Mouse (Mus musculus) forebrain, embryonic 13.5 days (tissue): Measurements from ENCODE around the gene Ppfibp2. TPM values are rescaled to one million over a fixed set of nuclear protein-coding genes. Genes with fewer than 3 reads are reported as not detected.
A peak's percentile ranks its signal among the peaks of the same experiment; 100 is the strongest.

ENCODE experiments used
- ATAC-seq: fragments of 200-750 bp; cut with Nextera tagmentation; 2 replicates; pipeline ENCODE4 v1.8.0; 2017
- H3K27ac ChIP-seq: fragments of 300-500 bp; sonication (generic); 2 replicates; pipeline ENCODE4 v1.5.1; 2015; ENCODE audit warnings: inconsistent platforms, mild to moderate bottlenecking, moderate library complexity
- H3K27me3 ChIP-seq: fragments of 300-500 bp; sonication (generic); 2 replicates; pipeline ENCODE4 v1.6.1; 2015; ENCODE audit warnings: mild to moderate bottlenecking, inconsistent platforms
- H3K36me3 ChIP-seq: fragments of 300-500 bp; sonication (generic); 2 replicates; pipeline ENCODE4 v1.6.1; 2015; ENCODE audit warnings: mild to moderate bottlenecking, inconsistent platforms; ENCODE audit not compliant: poor library complexity, severe bottlenecking
- H3K4me1 ChIP-seq: fragments of 300-500 bp; sonication (generic); 2 replicates; pipeline ENCODE4 v1.6.1; 2015; ENCODE audit warnings: inconsistent platforms
- H3K4me2 ChIP-seq: fragments of 300-500 bp; sonication (generic); 2 replicates; pipeline ENCODE4 v1.6.1; 2015; ENCODE audit warnings: inconsistent platforms, mild to moderate bottlenecking, moderate library complexity
- H3K4me3 ChIP-seq: fragments of 300-500 bp; sonication (generic); 2 replicates; pipeline ENCODE4 v1.5.1; 2015; ENCODE audit warnings: mild to moderate bottlenecking, inconsistent platforms
- H3K9ac ChIP-seq: fragments of 300-500 bp; sonication (generic); 2 replicates; pipeline ENCODE4 v1.6.1; 2015; ENCODE audit warnings: mild to moderate bottlenecking, inconsistent platforms
- H3K9me3 ChIP-seq: fragments of 300-500 bp; sonication (generic); replicated peaks from 2 replicates; pipeline ENCODE4 v1.6.1; 2016; ENCODE audit warnings: inconsistent platforms
- WGBS: fragments of 180-500 bp; shearing (Covaris S2); methylation state at CpG from one replicate; pipeline ENCODE4 v1.1.7; 2015; 5-methylcytosine and 5-hydroxymethylcytosine counted together
- polyA plus RNA-seq: library from polyadenylated mRNA; unstranded; fragments of >200 nt; fragmentation: Nextera tagmentation; extraction: Ambion mirVana; gene quantifications from 2 replicates; pipeline ENCODE4 v1.2.1, GENCODE M21; 2015

The Ppfibp2 gene
- polyA plus RNA-seq, 1 experiment from 2014 or later = 1.1 TPM

GRCm38 (mm10) chr7:107649990-107650389 lies 55.0 kb downstream of the Ppfibp2 start:
- 85% methylated on average over 7 of the region's 7 CpGs for WGBS
- no peak overlapping the region for H3K4me3 ChIP-seq
- H3K9me3 ChIP-seq = no peaks in the 10 kb centered on the region
- H3K27me3 ChIP-seq = no peaks in the 10 kb centered on the region
- H3K9ac ChIP-seq = no peak overlapping the region
- H3K4me1 ChIP-seq = no peaks in the 10 kb centered on the region
- ATAC-seq = no peak
- no peak overlapping the region for H3K4me2 ChIP-seq
- H3K27ac ChIP-seq = no peak overlapping the region
- H3K36me3 ChIP-seq = no peaks in the 10 kb centered on the region

- no peak overlapping the region for H3K27ac ChIP-seq
- H3K4me3 ChIP-seq = no peak overlapping the region
- no peaks in the 10 kb centered on the region for H3K9me3 ChIP-seq
- no peaks in the 10 kb centered on the region for H3K27me3 ChIP-seq
- no peaks in the 10 kb centered on the region for H3K36me3 ChIP-seq
- ATAC-seq = no peak
- no peaks in the 10 kb centered on the region for H3K4me1 ChIP-seq
- no peak overlapping the region for H3K4me2 ChIP-seq
- no peak overlapping the region for H3K9ac ChIP-seq
- 59% methylated on average over 1 of the region's 1 CpGs for WGBS
Measured at GRCm38 (mm10) chr7:107651821-107652220, 56.8 kb downstream of the Ppfibp2 start.

GRCm38 (mm10) chr7:107656451-107656850 lies 61.4 kb downstream of the Ppfibp2 start:
- no peaks in the 10 kb centered on the region for H3K4me1 ChIP-seq
- 93% methylated on average over 6 of the region's 6 CpGs for WGBS
- no peaks in the 10 kb centered on the region for H3K27me3 ChIP-seq
- H3K4me2 ChIP-seq = no peak overlapping the region
- H3K27ac ChIP-seq = no peak overlapping the region
- H3K9ac ChIP-seq = no peak overlapping the region
- no peak for ATAC-seq
- H3K9me3 ChIP-seq = no peaks in the 10 kb centered on the region
- H3K36me3 ChIP-seq = no peaks in the 10 kb centered on the region
- no peak overlapping the region for H3K4me3 ChIP-seq

- Histone ChIP-seq H3K27me3 (no peaks in the 10 kb centered on the region), H3K4me2 (no peak overlapping the region), H3K27ac (no peak overlapping the region), H3K9me3 (no peaks in the 10 kb centered on the region), H3K9ac (no peak overlapping the region), H3K36me3 (no peaks in the 10 kb centered on the region), H3K4me3 (no peak overlapping the region), H3K4me1 (peaks cover 5% of the 10 kb centered on the region)
- 87% methylated on average over 8 of the region's 8 CpGs for WGBS
- no peak for ATAC-seq
Measured at GRCm38 (mm10) chr7:107659186-107659918, 64.3 kb downstream of the Ppfibp2 start.

- Histone ChIP-seq H3K9me3 (no peaks in the 10 kb centered on the region), H3K4me1 (peaks cover 24% of the 10 kb centered on the region), H3K9ac (no peak overlapping the region), H3K36me3 (no peaks in the 10 kb centered on the region), H3K4me2 (no peak overlapping the region), H3K27me3 (no peaks in the 10 kb centered on the region), H3K4me3 (no peak overlapping the region), H3K27ac (no peak overlapping the region)
- 12% methylated on average over 8 of the region's 8 CpGs for WGBS
- ATAC-seq = peak; percentile 74
Measured at GRCm38 (mm10) chr7:107661189-107661842, 66.3 kb downstream of the Ppfibp2 start.

- WGBS = 74% methylated on average over 5 of the region's 5 CpGs
Measured at GRCm38 (mm10) chr7:107661843-107662281, 66.9 kb downstream of the Ppfibp2 start.

GRCm38 (mm10) chr7:107663621-107664020 lies 68.6 kb downstream of the Ppfibp2 start:
- no peaks in the 10 kb centered on the region for H3K36me3 ChIP-seq
- WGBS = 90% methylated on average over 6 of the region's 6 CpGs
- 0 out of 2 replicates have a peak, but pooled peaks cover 3% of the 10 kb centered on the region for H3K27me3 ChIP-seq

More at GRCm38 (mm10) chr7:107661843-107662281, 66.9 kb downstream of the Ppfibp2 start:
- no peak for ATAC-seq
- no peak overlapping the region for H3K4me3 ChIP-seq
- no peaks in the 10 kb centered on the region for H3K9me3 ChIP-seq
- peaks cover 28% of the 10 kb centered on the region for H3K4me1 ChIP-seq
- no peak overlapping the region for H3K9ac ChIP-seq
- no peak overlapping the region for H3K4me2 ChIP-seq
- no peak overlapping the region for H3K27ac ChIP-seq
- no peaks in the 10 kb centered on the region for H3K36me3 ChIP-seq
- H3K27me3 ChIP-seq = no peaks in the 10 kb centered on the region

GRCm38 (mm10) chr7:107664063-107665056 lies 69.4 kb downstream of the Ppfibp2 start:
- Histone ChIP-seq H3K9me3 (no peaks in the 10 kb centered on the region), H3K9ac (no peak overlapping the region), H3K27me3 (0 out of 2 replicates have a peak, but pooled peaks cover 3% of the 10 kb centered on the region), H3K4me2 (no peak overlapping the region), H3K4me3 (no peak overlapping the region), H3K27ac (no peak overlapping the region), H3K4me1 (peaks cover 28% of the 10 kb centered on the region), H3K36me3 (no peaks in the 10 kb centered on the region)
- WGBS = 48% methylated on average over 8 of the region's 8 CpGs
- ATAC-seq = 0 out of 2 replicates have a peak, but pooled peaks have one; percentile 14

More at GRCm38 (mm10) chr7:107663621-107664020, 68.6 kb downstream of the Ppfibp2 start:
- H3K27ac ChIP-seq = no peak overlapping the region
- peaks cover 28% of the 10 kb centered on the region for H3K4me1 ChIP-seq
- H3K4me2 ChIP-seq = no peak overlapping the region
- H3K9me3 ChIP-seq = no peaks in the 10 kb centered on the region
- H3K4me3 ChIP-seq = no peak overlapping the region
- ATAC-seq = no peak
- no peak overlapping the region for H3K9ac ChIP-seq

- peak overlapping the region; percentile 55 for H3K27ac ChIP-seq
- ATAC-seq = no peak; the same call in 1 of the 2 replicates
- no peak overlapping the region for H3K4me3 ChIP-seq
- H3K9ac ChIP-seq = no peak overlapping the region
- H3K9me3 ChIP-seq = no peaks in the 10 kb centered on the region
- peaks cover 28% of the 10 kb centered on the region for H3K4me1 ChIP-seq
- H3K27me3 ChIP-seq = 0 out of 2 replicates have a peak, but pooled peaks cover 3% of the 10 kb centered on the region
- H3K36me3 ChIP-seq = no peaks in the 10 kb centered on the region
- 28% methylated on average over 4 of the region's 4 CpGs for WGBS
- H3K4me2 ChIP-seq = peak overlapping the region; percentile 51
Measured at GRCm38 (mm10) chr7:107665221-107665585, 70.2 kb downstream of the Ppfibp2 start.

- H3K4me3 ChIP-seq = peak overlapping the region; percentile 19
- 0 out of 2 replicates have a peak, but pooled peaks cover 3% of the 10 kb centered on the region for H3K27me3 ChIP-seq
- WGBS = 3% methylated on average over 9 of the region's 9 CpGs
- peak overlapping the region; percentile 55 for H3K27ac ChIP-seq
- no peaks in the 10 kb centered on the region for H3K36me3 ChIP-seq
- peak overlapping the region; percentile 45; the same call in 1 of the 2 replicates for H3K9ac ChIP-seq
- H3K4me2 ChIP-seq = peak overlapping the region; percentile 51
- peaks cover 28% of the 10 kb centered on the region for H3K4me1 ChIP-seq
- H3K9me3 ChIP-seq = no peaks in the 10 kb centered on the region
- peak; percentile 61 for ATAC-seq
Measured at GRCm38 (mm10) chr7:107665586-107666261, 70.7 kb downstream of the Ppfibp2 start.

- peak; percentile 17 for ATAC-seq
- H3K9me3 ChIP-seq = no peaks in the 10 kb centered on the region
- peak overlapping the region; percentile 51 for H3K4me2 ChIP-seq
- 47% methylated on average over 13 of the region's 13 CpGs for WGBS
- H3K4me1 ChIP-seq = peaks cover 28% of the 10 kb centered on the region
- no peaks in the 10 kb centered on the region for H3K36me3 ChIP-seq
- peak overlapping the region; percentile 40; the same call in 1 of the 2 replicates for H3K27ac ChIP-seq
- H3K9ac ChIP-seq = peak overlapping the region; percentile 45
- peak overlapping the region; percentile 19 for H3K4me3 ChIP-seq
- H3K27me3 ChIP-seq = 0 out of 2 replicates have a peak, but pooled peaks cover 3% of the 10 kb centered on the region
Measured at GRCm38 (mm10) chr7:107666262-107666902, 71.4 kb downstream of the Ppfibp2 start.
